Comparison of ENCODE assay signal across 11 mouse cellular contexts in genomic region chr9:114547643-114548077, GRCm38 (mm10). TPM values are rescaled to one million over a fixed set of nuclear protein-coding genes. Genes with fewer than 3 reads are reported as not detected.
DNase-seq lines count a peak whose midpoint lies in the region; ATAC-seq lines count a peak whose summit lies in the region.
"Had no signal": no experiment of that assay in that cellular context is flagged by ENCODE, and none has a peak within 500 bp of the region (broad histone marks: within the 10 kb centered on the region; RNA-seq: fewer than 3 reads in every experiment).

No protein-coding gene starts in this region.

- H3K27ac ChIP-seq in limb, embryonic 12.5 days = peak overlapping the region; percentile 20; the same call in 1 of the 2 replicates
- H3K27ac ChIP-seq: forebrain, embryonic 13.5 days; neural tube, embryonic 13.5 days had no signal

- WGBS in limb, embryonic 12.5 days = 36% methylated on average over 6 of the region's 6 CpGs

- ATAC-seq in CD4-positive, CD25-positive, alpha-beta regulatory T cell, adult 4 months = no peak
- ATAC-seq in limb, embryonic 12.5 days (ENCODE audit: insufficient number of reproducible peaks, insufficient read depth, low FRiP score, low TSS enrichment, low read depth) = no peak
- ATAC-seq: forebrain, embryonic 13.5 days had no signal

- H3K27me3 ChIP-seq in limb, embryonic 12.5 days = no peaks in the 10 kb centered on the region
- H3K27me3 ChIP-seq: neural tube, embryonic 13.5 days had no signal

- DNase-seq in CD4-positive, CD25-positive, alpha-beta regulatory T cell, adult 2 months (ENCODE audit: low read depth, low spot score) = peak; percentile 16
- peak; percentile 45 for DNase-seq in thymus, postnatal 4 days
- no peak for DNase-seq in thymus, postnatal 10 days (ENCODE audit: low spot score in 2 of 2)
- no peak for DNase-seq in frontal cortex, adult 2 months (ENCODE audit: extremely low spot score in 1 of 2, low spot score in 1 of 2)
- no peak for DNase-seq in B cell, adult 2 months
- DNase-seq in frontal cortex, postnatal 10 days (ENCODE audit: low spot score in 2 of 2) = no peak

- H3K4me2 ChIP-seq in limb, embryonic 12.5 days = no peak overlapping the region
- H3K4me2 ChIP-seq: forebrain, embryonic 13.5 days; neural tube, embryonic 13.5 days had no signal

- H3K4me3 ChIP-seq in limb, embryonic 12.5 days (replicated peaks) = no peak overlapping the region
- H3K4me3 ChIP-seq: forebrain, embryonic 13.5 days; neural tube, embryonic 13.5 days had no signal

- H3K4me1 ChIP-seq in limb, embryonic 12.5 days (replicated peaks) = peaks cover 70% of the 10 kb centered on the region

- no peaks in the 10 kb centered on the region for H3K36me3 ChIP-seq in limb, embryonic 12.5 days
- H3K36me3 ChIP-seq: neural tube, embryonic 13.5 days had no signal

- no peaks in the 10 kb centered on the region for H3K9me3 ChIP-seq in limb, embryonic 12.5 days
- H3K9me3 ChIP-seq: forebrain, embryonic 13.5 days; neural tube, embryonic 13.5 days had no signal

- no peak overlapping the region for H3K9ac ChIP-seq in limb, embryonic 12.5 days (replicated peaks)
- H3K9ac ChIP-seq: forebrain, embryonic 13.5 days; neural tube, embryonic 13.5 days had no signal

RNA-seq across cellular contexts. Expression of gene Trim71, which starts 16.5 kb away (rescaled TPM):
- polyA plus RNA-seq in CD4-positive, CD25-positive, alpha-beta regulatory T cell, adult 4 months (2017; shearing (Covaris generic)) = not detected
- 1.6 and 2.3 TPM in 2 replicates for polyA plus RNA-seq in limb, embryonic 12.5 days (2016; fragmentation: Nextera tagmentation; extraction: Ambion mirVana)
- polyA plus RNA-seq in frontal cortex, adult 2 months (2012; rRNA removed) = 0.13 and 0.26 TPM in 2 replicates

RNA-seq across cellular contexts. Expression of gene C130032M10Rik, which starts 32.2 kb away (rescaled TPM):
- polyA plus RNA-seq in CD4-positive, CD25-positive, alpha-beta regulatory T cell, adult 4 months (2017; shearing (Covaris generic)) = not detected
- 0.41 and 0.70 TPM in 2 replicates for polyA plus RNA-seq in limb, embryonic 12.5 days (2016; fragmentation: Nextera tagmentation; extraction: Ambion mirVana)
- polyA plus RNA-seq in frontal cortex, adult 2 months (2012; rRNA removed) = 0.17 TPM in 1 of 2 replicates, not detected in the other
- polyA plus RNA-seq: brain, embryonic 14.5 days; forebrain, embryonic 13.5 days; neural tube, embryonic 13.5 days had no signal

RNA-seq across cellular contexts. Expression of gene Ccr4, which starts 42.9 kb away (rescaled TPM):
- 10 to 100 TPM; 27.8 to 29.8 TPM for polyA plus RNA-seq in CD4-positive, CD25-positive, alpha-beta regulatory T cell, adult 4 months (2017; shearing (Covaris generic))
- polyA plus RNA-seq in limb, embryonic 12.5 days (2016; fragmentation: Nextera tagmentation; extraction: Ambion mirVana) = not detected in 2 replicates
- not detected in 2 replicates for polyA plus RNA-seq in frontal cortex, adult 2 months (2012; rRNA removed)
- polyA plus RNA-seq: brain, embryonic 14.5 days; forebrain, embryonic 13.5 days; neural tube, embryonic 13.5 days had no signal

Comparison
In these comparisons a context has a peak if more than half of its experiments do, and no peak if none do; other contexts are left out.
1. DNase-seq: peak in CD4-positive, CD25-positive, alpha-beta regulatory T cell, adult 2 months (single experiment) and thymus, postnatal 4 days (single experiment); none in thymus, postnatal 10 days (0 of 2), frontal cortex, adult 2 months (0 of 2), B cell, adult 2 months (0 of 2) and frontal cortex, postnatal 10 days (0 of 2).
2. RNA of gene Ccr4, which starts 42.9 kb away (polyA plus RNA-seq): 27.8 to 29.8 TPM in CD4-positive, CD25-positive, alpha-beta regulatory T cell, adult 4 months; not detected in limb, embryonic 12.5 days and not detected in frontal cortex, adult 2 months; every median in the first group is over 10 times any median in the second.